Mouse (Mus musculus): ENCODE results near the gene Eif4ebp2.

DNA sequence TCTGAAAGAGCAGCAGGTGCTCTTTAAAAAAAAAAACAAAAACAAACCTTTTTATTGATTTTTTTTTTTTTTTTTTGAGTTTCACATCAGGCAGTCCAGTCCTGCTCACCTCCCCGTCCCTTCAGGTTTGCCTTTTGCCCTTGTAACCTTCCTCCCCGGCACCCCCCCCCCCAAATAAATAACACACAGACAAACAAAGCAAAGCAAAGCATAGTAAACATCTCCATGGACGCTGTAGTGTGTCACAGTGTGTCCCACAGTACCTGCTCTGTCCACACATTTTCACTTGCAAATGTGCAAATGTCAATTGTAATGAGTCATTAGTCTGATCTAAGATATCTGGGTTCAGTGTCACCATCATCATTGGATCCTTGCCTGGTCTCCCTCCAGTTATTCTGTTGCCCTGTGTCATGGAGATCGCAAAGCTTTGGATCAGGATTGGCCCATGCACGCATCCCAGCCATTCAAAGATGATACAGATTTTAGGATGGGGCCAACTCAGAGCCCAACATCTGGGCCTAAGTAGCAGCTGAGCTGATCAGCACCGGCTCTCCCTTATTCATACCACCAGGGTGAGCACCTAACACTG is 36.2 kb upstream of the Eif4ebp2 start:
- TF ChIP-seq CTCF (conservative IDR thresholded peaks at IDR 0.05; ENCODE audit: insufficient read depth, insufficient read length, low read depth, low read length) (no peak), POLR2A (IDR thresholded peaks at IDR 0.05; ENCODE audit: low read depth, low read length) (no peak)

Measured in kidney, adult 2 months (tissue).